Mouse (Mus musculus): ENCODE results near the gene Zfp213.
"Not testable (repeated sequence)": the region's sequence is repeated elsewhere in the genome, so short reads cannot be mapped to it uniquely, and the experiment has no call there.

Zfp213 gene

GRCm38 (mm10) chr17:23543325-23543724, 20.7 kb downstream of the Zfp213 start:
- H3K27me3 ChIP-seq (ENCODE audit: control insufficient read depth, insufficient read depth, low read length, poor library complexity, severe bottlenecking) = no peaks in the 10 kb centered on the region
- no peak for DNase-seq (ENCODE audit: low read depth, low spot score)
- no peaks in the 10 kb centered on the region for H3K36me3 ChIP-seq (ENCODE audit: control insufficient read depth, insufficient read depth, low read length, poor library complexity, severe bottlenecking)

- Histone ChIP-seq H3K27me3 (ENCODE audit: control insufficient read depth, insufficient read depth, low read length, poor library complexity, severe bottlenecking) (no peaks in the 10 kb centered on the region), H3K36me3 (ENCODE audit: control insufficient read depth, insufficient read depth, low read length, poor library complexity, severe bottlenecking) (no peaks in the 10 kb centered on the region)
- DNase-seq (ENCODE audit: low read depth, low spot score) = no peak
These were observed 21.2 kb downstream of the Zfp213 start for GRCm38 (mm10) chr17:23542835-23543234.

- Histone ChIP-seq H3K36me3 (ENCODE audit: control insufficient read depth, insufficient read depth, low read length, poor library complexity, severe bottlenecking) (no peaks in the 10 kb centered on the region), H3K27me3 (ENCODE audit: control insufficient read depth, insufficient read depth, low read length, poor library complexity, severe bottlenecking) (no peaks in the 10 kb centered on the region)
- DNase-seq (ENCODE audit: low read depth, low spot score) = no peak
These were observed 21.9 kb downstream of the Zfp213 start for GRCm38 (mm10) chr17:23542004-23542720.

GRCm38 (mm10) chr17:23540605-23541475, 23.2 kb downstream of the Zfp213 start:
- Histone ChIP-seq H3K36me3 (ENCODE audit: control insufficient read depth, insufficient read depth, low read length, poor library complexity, severe bottlenecking) (no peaks in the 10 kb centered on the region), H3K27me3 (ENCODE audit: control insufficient read depth, insufficient read depth, low read length, poor library complexity, severe bottlenecking) (no peaks in the 10 kb centered on the region)
- no peak for DNase-seq (ENCODE audit: low read depth, low spot score)

GRCm38 (mm10) chr17:23540106-23540505, 23.9 kb downstream of the Zfp213 start:
- Histone ChIP-seq H3K36me3 (ENCODE audit: control insufficient read depth, insufficient read depth, low read length, poor library complexity, severe bottlenecking) (no peaks in the 10 kb centered on the region), H3K27me3 (ENCODE audit: control insufficient read depth, insufficient read depth, low read length, poor library complexity, severe bottlenecking) (no peaks in the 10 kb centered on the region)
- no peak for DNase-seq (ENCODE audit: low read depth, low spot score)

GRCm38 (mm10) chr17:23539608-23540007, 24.4 kb downstream of the Zfp213 start:
- H3K27me3 ChIP-seq (ENCODE audit: control insufficient read depth, insufficient read depth, low read length, poor library complexity, severe bottlenecking) = no peaks in the 10 kb centered on the region
- no peaks in the 10 kb centered on the region for H3K36me3 ChIP-seq (ENCODE audit: control insufficient read depth, insufficient read depth, low read length, poor library complexity, severe bottlenecking)
- DNase-seq (ENCODE audit: low read depth, low spot score) = no peak

GRCm38 (mm10) chr17:23538299-23539015, 25.6 kb downstream of the Zfp213 start:
- DNase-seq (ENCODE audit: low read depth, low spot score) = no peak
- H3K27me3 ChIP-seq (ENCODE audit: control insufficient read depth, insufficient read depth, low read length, poor library complexity, severe bottlenecking) = no peaks in the 10 kb centered on the region
- no peaks in the 10 kb centered on the region for H3K36me3 ChIP-seq (ENCODE audit: control insufficient read depth, insufficient read depth, low read length, poor library complexity, severe bottlenecking)

- Histone ChIP-seq H3K36me3 (ENCODE audit: control insufficient read depth, insufficient read depth, low read length, poor library complexity, severe bottlenecking) (no peaks in the 10 kb centered on the region), H3K27me3 (ENCODE audit: control insufficient read depth, insufficient read depth, low read length, poor library complexity, severe bottlenecking) (no peaks in the 10 kb centered on the region)
- no peak for DNase-seq (ENCODE audit: low read depth, low spot score)
These were observed 26.3 kb downstream of the Zfp213 start for GRCm38 (mm10) chr17:23537554-23538255.

GRCm38 (mm10) chr17:23535046-23535788, 28.8 kb downstream of the Zfp213 start:
- H3K36me3 ChIP-seq (ENCODE audit: control insufficient read depth, insufficient read depth, low read length, poor library complexity, severe bottlenecking); H3K27me3 ChIP-seq (ENCODE audit: control insufficient read depth, insufficient read depth, low read length, poor library complexity, severe bottlenecking); DNase-seq (ENCODE audit: low read depth, low spot score): not testable (repeated sequence)

GRCm38 (mm10) chr17:23533591-23534490, 30.2 kb downstream of the Zfp213 start:
- DNase-seq (ENCODE audit: low read depth, low spot score); H3K36me3 ChIP-seq (ENCODE audit: control insufficient read depth, insufficient read depth, low read length, poor library complexity, severe bottlenecking); H3K27me3 ChIP-seq (ENCODE audit: control insufficient read depth, insufficient read depth, low read length, poor library complexity, severe bottlenecking): not testable (repeated sequence)

GRCm38 (mm10) chr17:23531408-23531807, 32.6 kb downstream of the Zfp213 start:
- not testable (repeated sequence) for H3K27me3 ChIP-seq (ENCODE audit: control insufficient read depth, insufficient read depth, low read length, poor library complexity, severe bottlenecking); H3K36me3 ChIP-seq (ENCODE audit: control insufficient read depth, insufficient read depth, low read length, poor library complexity, severe bottlenecking); DNase-seq (ENCODE audit: low read depth, low spot score)

- DNase-seq (ENCODE audit: low read depth, low spot score); H3K36me3 ChIP-seq (ENCODE audit: control insufficient read depth, insufficient read depth, low read length, poor library complexity, severe bottlenecking); H3K27me3 ChIP-seq (ENCODE audit: control insufficient read depth, insufficient read depth, low read length, poor library complexity, severe bottlenecking): not testable (repeated sequence)
These were observed 40.9 kb downstream of the Zfp213 start for GRCm38 (mm10) chr17:23522941-23523732.

Measured in splenic B cell, adult 2 months (primary cell).